Mouse (Mus musculus) C3H10T1/2 (cell line): ENCODE measurements around the gene Fam196b. TPM values are rescaled to one million over a fixed set of nuclear protein-coding genes. Genes with fewer than 3 reads are reported as not detected.

Source experiments
- polyA plus RNA-seq, 2 experiments: library from polyadenylated mRNA; unstranded; fragments of >200 nt; fragmentation: generic; extraction: Trizol; gene quantifications; one replicate each; pipeline ENCODE4 v1.2.1; 2012; ENCODE audit warnings: missing spikeins in 2 of 2

Gene Fam196b
- not detected for polyA plus RNA-seq

GRCm38 (mm10) chr11:34314534-34315379 is at the start of gene Fam196b:
Gene Fam196b, plus strand, starts transcription at chr11:34314822.

Other genes with a start within 250 kb of the Fam196b start
- not detected for gene 4930469K13Rik, start 216.3 kb upstream of the Fam196b start, polyA plus RNA-seq
- gene Foxi1, start 106.7 kb upstream of the Fam196b start, polyA plus RNA-seq: not detected